Mouse (Mus musculus) left cerebral cortex, adult 9 months (tissue): Measurements from ENCODE around the gene Adprh.
"Not testable (repeated sequence)": the region's sequence is repeated elsewhere in the genome, so short reads cannot be mapped to it uniquely, and the experiment has no call there.

Experiments used
- DNase-seq, 2 experiments: peaks; one replicate each; pipeline ENCODE4 v3.0.0; 2022; ENCODE audit warnings: low spot score in 2 of 2

Adprh gene

DNA sequence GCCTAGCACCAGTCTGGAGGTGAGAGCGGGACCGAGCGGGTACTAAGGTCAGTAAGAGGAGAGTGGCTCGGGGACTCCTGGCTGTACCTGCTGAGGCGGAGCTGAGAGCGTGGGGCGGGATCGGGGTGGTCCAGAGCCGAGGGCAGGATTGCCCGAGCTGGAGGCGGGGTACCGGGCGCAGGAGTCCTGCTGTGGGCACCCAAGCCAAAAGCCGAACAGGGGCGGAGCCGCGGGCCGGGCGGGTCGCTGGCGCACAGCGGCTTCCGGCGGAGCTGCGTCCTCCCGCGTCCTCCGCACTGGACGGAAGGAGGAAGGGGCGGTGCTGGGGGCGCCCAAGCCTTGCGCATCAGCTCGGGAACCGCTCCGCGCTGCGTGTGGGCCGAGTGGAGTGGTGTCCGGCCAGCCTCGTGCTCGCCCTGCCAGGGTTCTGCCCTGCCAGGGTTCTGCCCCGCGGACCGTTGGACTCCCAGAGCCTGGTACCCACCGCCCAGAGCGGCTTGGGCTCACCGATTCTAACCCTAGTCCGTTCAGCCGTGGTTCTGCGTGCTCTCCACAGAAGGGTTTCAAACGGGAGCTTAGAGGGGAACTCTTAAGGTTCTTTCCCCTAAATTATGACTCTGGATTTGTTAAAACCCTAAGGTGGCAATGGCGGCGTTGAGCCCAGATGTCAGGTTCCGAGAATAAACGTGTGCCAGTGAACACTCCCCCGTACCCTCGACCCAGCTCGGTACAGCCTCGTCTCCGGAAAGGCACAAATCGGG, at the start of gene Adprh:
Adprh (minus strand) TSS at position 262 of the 761 bp plus-strand sequence.
- DNase-seq, result peak; percentile 71 to 87

DNA sequence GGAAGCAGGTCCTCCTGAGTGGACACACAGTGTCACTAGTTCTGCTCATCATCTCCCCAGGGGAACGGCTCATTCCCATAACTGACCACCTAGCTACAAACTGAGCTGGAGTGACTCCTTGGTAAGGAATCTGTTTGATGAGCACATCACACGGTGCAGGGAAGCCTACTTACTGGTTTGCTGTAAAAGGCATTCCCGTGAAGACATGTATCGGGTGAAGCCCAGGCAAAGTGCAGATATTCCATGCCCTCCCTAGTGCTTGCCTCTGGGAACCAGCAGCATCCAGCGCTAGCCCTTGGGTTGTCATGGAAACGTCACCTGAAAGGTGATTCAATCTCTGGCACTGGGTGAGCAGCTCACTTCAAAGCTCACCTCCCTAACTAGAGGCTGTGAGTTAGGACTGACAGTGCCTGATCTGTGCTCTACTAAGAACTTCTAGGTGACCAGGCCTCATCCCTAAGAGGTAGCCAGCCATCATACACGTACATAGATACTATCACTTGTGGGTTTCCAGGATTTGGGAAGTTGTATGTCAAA, 44.2 kb upstream of the Adprh start:
- no peak for DNase-seq

DNA sequence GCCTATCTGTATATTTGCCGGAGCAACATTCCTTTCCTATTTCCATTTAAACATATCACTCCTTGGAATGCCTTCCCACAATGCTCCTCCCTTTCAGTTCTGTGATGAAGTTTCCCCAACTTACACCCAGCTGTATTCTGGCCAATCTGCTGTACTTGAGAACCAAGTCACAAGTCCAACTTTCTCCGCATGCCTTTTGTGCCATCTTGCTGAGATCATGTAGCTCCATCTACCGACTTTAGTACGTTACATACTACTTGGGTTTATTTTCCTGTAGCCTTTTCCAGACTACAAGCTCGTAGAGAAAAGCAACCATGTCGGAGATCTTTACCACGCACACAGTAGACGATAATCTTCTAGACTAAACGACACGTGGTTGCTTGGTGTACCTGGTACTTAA, 41.4 kb upstream of the Adprh start:
- DNase-seq, result no peak

DNA sequence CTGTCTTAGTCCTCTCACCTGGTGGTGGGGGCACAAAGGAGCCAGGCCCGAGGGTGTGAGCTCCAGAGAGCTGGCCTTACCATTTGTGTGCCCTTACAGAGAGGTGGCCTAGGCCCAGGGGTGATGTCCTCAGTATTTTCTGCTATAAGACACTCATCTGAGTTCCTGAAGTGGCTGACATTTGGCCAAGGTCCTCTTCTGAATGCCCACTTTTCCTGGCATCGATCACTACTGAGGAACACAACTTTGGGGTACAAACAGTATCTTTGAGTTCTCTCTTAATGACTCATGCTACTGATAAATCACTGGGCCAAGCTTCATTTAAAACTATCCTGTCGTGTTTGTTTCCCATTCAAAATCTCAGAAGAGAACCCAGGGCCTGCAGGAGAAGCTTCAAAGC, 40.0 kb upstream of the Adprh start:
- DNase-seq, result no peak

DNA sequence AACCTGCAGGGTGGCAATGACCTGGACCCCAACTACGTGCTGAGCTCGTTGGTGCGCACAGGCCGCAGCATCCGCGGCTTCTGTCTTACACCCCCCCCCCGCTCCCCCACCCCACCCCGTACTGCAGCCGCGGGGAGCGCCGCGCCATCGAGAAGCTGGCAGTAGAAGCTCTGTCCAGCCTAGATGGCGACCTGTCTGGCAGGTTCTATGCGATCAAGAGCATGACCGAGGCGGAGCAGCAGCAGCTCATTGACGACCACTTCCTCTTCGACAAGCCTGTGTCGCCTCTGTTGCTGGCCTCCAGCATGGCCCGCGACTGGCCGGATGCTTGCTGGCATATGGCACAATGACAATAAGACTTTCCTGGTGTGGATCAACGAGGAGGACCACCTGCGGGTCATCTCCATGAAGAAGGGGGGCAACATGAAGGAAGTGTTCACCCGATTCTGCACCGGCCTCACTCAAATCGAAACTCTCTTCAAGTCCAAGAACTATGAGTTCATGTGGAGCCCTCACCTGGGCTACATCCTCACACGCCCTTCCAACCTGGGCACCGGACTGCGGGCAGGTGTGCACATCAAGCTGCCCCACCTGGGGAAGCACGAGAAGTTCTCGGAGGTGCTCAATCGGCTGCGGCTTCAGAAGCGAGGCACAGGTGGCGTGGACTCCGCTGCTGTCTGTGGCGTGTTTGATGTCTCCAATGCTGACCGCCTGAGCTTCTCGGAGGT, 31.2 kb upstream of the Adprh start:
- no peak for DNase-seq

DNA sequence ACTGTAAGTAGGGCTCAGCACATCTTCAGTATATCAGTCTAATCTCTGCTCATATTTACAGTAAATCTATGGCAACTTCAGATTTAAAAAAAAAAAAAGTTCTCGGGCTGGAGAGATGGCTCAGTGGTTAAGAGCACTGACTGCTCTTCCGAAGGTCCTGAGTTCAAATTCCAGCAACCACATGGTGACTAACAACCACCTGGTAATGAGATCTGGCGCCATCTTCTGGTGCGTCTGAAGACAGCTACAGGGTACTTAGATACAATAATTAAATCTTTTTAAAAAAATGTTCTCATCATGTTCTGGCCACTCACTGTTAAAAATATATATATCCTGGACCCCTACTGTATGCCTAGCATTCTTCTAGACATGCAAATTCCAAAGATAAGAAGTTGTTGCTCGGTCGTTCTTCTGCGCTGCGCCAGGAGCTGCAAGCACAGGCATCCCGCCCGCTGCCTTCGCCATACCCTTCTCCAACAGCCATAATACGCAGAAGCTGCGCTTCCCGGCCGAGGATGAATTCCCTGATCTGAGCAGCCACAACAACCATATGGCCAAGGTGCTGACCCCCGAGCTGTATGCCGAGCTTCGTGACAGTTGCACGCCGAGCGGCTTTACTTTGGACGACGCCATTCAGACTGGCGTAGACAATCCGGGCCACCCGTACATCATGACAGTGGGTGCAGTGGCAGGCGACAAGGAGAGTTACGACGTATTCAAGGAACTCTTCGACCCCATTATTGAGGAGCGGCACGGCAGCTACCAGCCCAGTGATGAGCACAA, 30.5 kb upstream of the Adprh start:
- DNase-seq, result no peak

DNA sequence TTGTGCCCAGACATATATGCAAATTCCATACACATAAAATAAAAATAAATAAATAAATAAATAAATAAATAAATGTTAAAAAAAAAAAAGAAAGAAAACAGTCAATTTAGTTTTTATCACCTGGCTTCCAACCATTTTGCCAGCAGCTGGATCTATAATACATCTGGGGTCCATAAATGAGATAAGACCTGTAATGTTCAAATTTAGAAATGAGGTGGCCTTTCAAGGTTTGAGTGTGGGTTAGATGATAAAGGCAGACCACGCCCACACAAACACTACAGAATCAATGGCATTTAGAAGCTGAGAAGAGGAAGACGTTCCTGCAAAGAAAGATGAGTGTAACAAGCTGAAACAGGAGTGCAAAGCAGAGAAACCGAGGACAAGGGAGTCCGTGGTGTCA, 28.8 kb upstream of the Adprh start:
- DNase-seq, result no peak

DNA sequence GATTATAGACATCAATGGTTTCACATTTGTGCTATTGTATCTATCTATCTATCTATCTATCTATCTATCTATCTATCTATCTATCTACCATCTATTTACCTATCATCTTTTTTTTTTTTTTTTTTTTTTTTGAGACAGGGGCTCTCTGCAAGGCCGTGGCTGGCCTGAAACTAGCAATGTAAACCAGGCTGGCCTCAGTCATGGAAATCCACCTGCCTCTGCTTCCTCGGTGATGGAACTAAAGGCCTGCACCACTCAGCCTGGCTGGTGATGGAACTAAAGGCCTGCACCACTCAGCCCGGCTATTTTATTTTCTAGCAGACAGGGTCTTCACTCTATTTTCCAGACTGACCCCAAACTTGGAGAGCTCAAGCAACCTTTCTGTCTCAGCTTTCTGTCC, 25.8 kb upstream of the Adprh start:
- DNase-seq, result no peak

DNA sequence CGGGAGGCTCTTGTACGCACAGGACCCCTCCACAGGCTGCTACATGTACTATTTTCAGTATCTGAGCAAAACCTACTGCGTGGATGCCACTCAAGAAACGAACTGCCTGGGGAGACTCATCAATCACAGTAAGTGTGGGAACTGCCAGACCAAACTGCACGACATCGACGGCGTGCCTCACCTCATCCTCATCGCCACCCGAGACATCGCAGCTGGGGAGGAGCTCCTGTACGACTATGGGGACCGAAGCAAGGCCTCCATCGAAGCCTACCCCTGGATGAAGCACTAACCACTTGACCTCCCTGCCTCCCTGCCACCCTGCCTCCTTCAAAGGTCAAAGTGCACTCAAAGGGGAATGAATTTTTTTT, 24.7 kb upstream of the Adprh start:
- not testable (repeated sequence) for DNase-seq

DNA sequence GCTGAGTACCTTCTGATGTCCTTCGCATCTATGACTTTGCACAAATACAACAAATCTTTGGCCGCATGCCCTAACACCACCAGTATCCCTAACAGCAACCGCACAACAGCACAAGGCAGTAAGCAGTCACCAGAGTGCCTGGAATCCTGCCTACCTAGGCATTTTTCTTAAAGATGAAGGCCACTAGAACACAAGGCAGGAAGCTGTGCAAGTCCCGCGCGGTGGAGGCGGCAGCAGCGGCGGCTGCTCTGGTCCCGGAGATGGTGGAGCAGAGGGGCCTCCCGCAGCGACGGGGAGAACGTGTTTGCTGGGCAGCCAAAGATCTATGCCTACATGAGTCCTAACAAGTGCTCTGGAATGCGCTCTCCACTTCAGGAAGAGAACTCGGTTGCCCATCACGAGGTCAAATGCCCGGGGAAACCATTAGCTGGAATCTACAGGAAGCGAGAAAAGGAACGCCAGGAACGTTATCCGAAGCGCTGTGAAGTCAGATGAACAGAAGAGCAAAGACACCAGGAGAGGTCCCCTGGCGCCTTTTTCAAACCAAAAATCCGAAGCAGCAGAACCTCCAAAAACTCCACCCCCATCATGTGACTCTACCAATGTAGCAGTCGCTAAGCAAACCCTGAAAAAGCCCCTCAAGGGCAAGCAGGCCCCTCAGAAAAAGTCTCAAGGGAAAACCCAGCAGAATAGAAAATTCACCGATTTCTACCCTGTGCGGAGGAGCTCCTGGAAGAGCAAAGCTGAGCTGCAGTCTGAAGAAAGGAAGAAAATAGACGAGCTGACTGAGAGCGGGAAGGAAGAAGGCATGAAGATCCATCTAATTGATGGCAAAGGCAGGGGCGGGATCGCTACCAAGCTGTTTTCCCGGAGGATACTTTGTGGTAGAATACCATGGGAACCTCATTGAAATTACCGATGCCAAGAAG, 24.1 kb upstream of the Adprh start:
- peak in 1 of 2 experiments; percentile 46 for DNase-seq

DNA sequence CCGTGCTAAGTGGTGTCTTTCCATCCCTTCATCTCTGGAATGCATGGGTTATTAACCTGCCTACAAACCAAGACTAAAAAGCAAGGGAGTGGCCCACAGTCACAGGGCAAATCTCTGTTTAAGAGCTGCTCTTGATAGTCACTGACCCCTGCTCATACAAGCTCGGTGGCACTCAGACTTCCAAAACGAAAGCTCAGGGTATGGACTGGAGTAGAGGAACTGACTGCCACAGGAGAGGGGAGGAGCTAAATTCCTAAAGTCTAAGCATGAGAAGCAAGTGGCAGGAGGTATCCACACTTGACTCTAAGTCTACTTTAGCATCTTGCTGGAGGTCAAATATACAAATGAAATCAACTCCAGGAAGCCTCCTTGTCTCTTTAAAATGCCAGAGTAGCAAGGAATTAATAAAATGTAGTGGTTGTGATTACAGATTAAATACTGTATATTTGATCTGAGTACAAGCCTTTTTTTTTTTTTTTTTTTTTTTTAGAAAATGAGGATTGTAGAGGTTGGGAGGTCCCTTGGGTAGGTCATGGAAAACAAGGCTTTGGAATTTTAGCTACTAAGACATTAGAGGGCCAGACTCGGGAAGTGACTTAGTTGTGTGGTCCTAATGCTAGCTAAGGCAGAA, 23.3 kb upstream of the Adprh start:
- no peak for DNase-seq

DNA sequence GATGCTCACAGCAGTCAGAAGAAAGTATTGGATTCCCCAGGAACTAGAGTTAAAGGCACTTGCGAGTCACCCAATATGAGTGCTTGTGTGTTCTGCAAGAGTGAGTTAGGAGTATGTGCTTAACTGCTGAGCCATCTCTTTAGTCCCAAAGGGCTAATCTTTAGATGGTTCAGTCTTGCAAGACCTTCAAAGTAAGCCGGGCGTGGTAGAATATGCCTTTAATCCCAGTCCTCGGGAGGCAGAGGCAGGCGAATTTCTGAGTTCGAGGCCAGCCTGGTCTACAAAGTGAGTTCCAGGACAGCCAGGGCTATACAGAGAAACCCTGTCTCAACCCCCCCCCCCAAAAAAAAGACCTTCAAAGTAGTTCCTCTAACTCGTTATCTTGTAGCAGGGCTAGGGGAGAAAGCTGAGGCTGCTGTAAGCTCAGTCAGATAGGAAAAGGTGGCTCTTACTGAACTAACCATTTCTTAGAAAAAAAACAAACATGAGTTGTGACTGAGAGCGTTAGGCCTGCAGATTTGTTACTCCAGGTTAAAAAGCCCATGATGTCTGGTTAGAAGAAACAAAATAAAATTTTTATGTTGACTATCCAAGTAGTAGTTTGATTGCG, 22.3 kb upstream of the Adprh start:
- no peak for DNase-seq

DNA sequence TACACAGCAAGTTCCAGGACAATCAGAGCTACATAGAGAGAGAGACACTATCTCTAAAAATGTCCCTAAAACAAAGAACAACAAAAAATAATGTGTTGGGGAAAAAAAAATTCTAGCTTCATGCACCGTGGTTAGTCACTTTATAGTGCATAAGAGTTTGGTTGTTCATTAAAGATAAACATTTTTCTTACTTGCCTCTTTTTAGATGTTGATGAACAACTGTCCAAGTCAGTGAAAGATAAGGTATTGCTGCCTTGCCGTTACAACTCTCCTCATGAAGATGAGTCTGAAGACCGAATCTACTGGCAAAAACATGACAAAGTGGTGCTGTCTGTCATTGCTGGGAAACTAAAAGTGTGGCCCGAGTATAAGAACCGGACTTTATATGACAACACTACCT, 21.2 kb upstream of the Adprh start:
- DNase-seq, result no peak

DNA sequence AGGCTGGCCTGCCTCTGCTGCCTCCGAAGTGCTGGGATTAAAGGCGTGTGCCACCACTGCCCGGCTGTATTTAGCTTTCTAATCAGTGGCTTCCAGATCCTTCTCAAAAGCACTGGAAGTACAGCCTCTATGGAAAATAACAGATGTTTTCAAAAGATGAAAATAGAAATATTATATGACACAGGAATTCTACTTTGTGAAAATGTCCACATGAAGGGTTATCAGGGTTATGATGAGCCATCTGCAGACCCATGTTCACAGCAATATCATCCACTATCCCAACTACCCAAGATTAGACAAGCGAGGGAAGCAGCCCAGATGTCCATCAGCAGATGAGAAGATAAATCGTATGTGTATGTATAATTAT, 20.0 kb upstream of the Adprh start:
- no peak for DNase-seq

DNA sequence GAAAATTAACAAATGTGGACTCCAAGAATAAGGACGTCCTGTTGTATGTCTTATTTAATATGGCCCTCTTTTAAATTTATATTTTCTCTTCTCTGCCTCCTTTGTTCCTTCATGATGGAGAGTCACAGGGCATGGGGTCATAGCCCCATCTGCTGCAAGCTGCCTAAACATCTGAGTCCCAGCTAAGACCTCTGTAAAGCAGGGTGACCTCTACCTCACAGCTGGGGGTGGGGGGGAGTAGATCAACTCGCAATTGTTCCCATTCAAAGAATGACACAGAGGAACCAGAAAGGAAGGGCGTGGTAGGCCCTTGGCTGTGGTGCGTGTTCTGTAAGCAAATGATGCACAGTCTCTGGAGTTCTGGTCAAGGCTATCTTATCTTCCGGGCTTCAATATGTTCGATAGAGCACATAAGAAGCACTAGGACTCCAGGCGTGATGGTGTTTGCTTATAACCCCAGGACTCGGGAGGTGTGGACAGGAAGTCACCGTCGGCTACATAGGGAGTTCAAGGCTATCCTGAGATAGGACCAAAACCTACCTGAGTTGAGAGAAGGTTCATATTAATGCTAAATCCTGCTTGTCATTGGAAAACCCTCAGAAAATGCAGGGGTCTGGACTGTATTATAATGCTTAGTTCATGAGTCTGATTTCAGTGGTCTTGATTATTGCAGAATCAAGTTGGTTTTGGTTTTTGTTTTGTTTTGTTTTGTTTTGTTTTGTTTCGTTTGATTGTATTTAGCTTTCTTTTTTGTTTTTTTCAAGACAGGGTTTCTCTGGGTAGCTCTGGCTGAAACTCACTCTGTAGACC, 19.4 kb upstream of the Adprh start:
- DNase-seq, result no peak

DNA sequence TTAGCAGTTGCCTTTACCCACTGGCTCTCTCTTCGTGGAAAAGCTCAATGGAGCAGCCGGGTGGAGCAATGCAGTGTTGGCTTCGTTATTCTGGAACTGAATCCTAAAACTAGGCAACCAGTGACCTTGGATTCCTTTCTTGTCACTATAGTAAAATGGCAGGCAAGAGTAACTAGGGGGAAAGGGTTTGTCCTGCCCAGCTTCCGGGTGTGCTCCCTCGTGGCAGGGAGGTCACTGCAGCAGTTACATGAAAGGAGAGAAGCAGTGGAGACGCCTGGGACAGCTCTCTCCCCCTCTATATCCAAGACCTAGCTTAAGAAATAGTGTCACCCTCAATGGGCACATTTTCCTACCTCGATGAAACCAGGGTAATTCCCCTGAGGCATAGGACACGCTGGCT, 16.9 kb upstream of the Adprh start:
- DNase-seq, result no peak

DNA sequence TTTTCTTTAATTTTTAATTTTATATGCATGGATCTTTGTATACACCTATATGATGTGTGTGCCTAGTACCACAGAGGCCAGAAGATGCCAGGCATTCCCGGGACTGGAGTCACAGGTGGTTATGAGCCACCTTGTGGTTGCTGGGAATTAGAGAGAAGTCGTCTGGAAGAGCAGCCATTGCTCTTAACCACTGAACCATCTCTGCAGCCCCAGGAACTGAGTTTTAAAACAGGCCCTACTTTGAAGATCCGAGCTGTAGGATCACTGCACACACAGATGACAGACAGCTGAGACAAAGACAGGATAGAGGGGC, 16.2 kb upstream of the Adprh start:
- no peak for DNase-seq

DNA sequence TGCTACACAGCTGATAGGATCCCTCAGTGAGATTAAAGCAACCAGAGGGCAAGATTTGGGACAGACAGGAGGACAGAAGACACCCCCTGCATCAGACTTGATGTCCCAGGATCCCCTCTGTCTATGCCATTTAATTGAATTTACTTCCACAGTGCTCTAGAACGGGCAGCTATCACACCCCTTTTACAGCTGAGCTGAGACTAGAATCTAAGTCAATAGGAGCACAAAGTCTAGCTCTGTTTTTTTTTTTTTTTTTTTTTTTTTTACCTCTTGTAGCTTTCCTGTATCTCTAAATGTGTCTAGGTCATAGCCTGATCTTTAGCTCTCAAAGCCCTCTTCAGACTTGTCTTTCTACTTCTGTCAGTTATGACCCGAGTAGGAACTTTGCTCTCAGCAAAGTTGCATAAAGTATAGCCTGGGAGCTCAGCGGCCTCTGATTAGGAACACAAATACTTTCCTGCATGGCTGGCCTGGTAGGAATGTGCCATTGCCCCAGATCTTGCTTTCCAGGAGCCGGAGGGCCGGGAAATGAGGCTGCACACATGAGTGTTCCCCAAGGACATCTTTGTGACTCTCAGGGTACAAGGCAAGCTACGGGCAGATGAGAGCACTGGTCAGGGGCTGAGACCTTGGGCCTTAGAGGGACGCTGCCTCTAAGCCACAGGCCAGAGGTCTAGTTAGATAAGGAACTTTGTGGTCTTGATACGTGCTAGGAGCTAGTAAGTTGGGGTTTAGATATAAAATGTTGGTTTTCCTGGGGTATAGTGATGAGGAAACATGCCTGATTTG, 15.6 kb upstream of the Adprh start:
- no peak for DNase-seq
